Mouse (Mus musculus) brain, embryonic 14.5 days (tissue): ENCODE data around the gene Ppp1ca. TPM values are rescaled to one million over a fixed set of nuclear protein-coding genes. Genes with fewer than 3 reads are reported as not detected.

Source experiments
- DNase-seq: peaks from one replicate; pipeline ENCODE4 v3.0.0-alpha.2; 2011; ENCODE audit warnings: low read depth
- CTCF ChIP-seq: fragments of 200-500 bp; IDR thresholded peaks from 2 replicates; pipeline ENCODE4 v1.5.1; 2012; ENCODE audit warnings: inconsistent platforms, mild to moderate bottlenecking, moderate library complexity, borderline replicate concordance; ENCODE audit not compliant: insufficient read depth, insufficient read length; ENCODE audit errors: extremely low read depth
- POLR2A ChIP-seq: fragments of 200-500 bp; IDR thresholded peaks from 2 replicates; pipeline ENCODE4 v1.6.1; 2012; ENCODE audit warnings: mild to moderate bottlenecking, inconsistent platforms, borderline replicate concordance; ENCODE audit not compliant: poor library complexity, insufficient read depth, insufficient read length, severe bottlenecking; ENCODE audit errors: extremely low read depth
- polyA plus RNA-seq: library from polyadenylated mRNA; depleted of rRNA; stranded (reverse); fragments of >200 nt; gene quantifications from 2 replicates; pipeline ENCODE4 v1.2.3, GENCODE M21; 2012

Ppp1ca gene
- polyA plus RNA-seq, 1 experiment: 426 TPM

DNA sequence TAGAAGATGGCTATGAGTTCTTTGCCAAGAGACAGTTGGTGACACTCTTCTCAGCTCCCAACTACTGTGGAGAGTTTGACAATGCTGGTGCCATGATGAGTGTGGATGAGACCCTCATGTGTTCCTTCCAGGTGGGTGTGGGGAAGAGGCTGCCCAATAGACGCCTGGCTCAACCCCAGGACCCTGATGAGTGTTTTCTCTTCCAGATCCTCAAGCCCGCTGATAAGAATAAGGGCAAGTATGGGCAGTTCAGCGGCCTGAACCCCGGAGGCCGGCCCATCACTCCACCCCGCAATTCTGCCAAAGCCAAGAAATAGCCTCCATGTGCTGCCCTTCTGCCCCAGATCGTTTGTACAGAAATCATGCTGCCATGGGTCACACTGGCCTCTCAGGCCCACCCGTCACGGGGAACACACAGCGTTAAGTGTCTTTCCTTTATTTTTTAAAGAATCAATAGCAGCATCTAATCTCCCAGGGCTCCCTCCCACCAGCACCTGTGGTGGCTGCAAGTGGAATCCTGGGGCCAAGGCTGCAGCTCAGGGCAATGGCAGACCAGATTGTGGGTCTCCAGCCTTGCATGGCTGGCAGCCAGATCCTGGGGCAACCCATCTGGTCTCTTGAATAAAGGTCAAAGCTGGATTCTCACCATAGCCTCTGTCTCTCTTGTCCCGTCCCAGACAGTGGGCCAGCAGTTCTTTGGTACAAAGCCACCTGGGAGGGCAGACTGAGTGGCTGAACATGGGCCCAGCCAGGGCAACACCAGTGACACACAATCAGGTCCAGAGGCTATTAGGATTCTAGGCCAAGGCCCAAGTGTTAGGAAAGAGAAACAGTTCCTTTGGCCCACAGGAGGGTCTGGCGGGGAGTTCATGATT is 3.1 kb downstream of the Ppp1ca start:
- TF ChIP-seq POLR2A: no peak
- TF ChIP-seq CTCF: no peak
- DNase-seq: peak; percentile 51

DNA sequence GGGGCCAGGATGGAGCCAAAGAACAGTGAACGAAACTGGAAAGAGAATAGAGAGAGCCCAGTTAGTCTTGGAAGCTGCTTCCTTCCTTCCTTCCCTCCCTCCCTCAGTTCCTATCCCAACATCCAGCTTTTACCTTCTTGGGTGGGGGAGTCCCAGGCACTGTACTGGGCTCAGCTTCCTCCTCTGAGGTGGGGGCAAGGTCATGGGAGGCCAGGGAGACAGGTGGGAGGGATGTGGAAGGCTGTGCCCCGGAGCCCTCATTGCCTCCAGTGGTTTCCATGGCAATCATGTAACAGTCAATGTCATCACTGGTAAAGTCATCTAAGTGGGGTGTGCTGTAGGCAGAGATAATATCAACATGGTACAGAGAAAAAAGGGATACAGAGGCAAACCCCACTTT is 4.2 kb downstream of the Ppp1ca start:
- no peak for TF ChIP-seq POLR2A
- TF ChIP-seq CTCF: no peak
- no peak for DNase-seq

DNA sequence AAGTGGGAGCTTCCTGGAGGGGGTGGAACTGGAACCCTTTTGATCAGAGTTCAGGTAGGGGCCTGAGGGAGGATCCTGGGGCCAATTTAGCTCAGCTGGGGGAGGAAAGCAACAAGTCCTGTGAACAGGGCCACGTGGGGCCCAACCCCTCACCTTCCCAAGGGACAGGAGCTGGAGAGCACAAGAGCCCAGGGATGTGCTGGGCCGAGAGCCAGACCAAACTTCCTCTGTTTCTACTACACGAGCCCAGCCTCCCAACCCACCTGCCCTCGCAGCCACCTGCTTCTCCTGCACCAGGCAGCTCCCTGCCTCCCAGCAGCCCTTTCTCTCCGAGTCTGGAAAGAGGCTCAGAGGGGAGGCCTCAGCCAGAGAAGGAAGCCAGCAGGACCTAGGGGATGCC is 4.7 kb downstream of the Ppp1ca start:
- no peak for TF ChIP-seq POLR2A
- no peak for TF ChIP-seq CTCF
- no peak for DNase-seq

- no peak for DNase-seq
- TF ChIP-seq CTCF (no peak), POLR2A (no peak)
These were observed 5.3 kb downstream of the Ppp1ca start for GRCm38 (mm10) chr19:4197180-4197579.

GRCm38 (mm10) chr19:4201291-4201909 is 9.5 kb downstream of the Ppp1ca start, which contains the start of gene Rad9a:
Gene Rad9a (minus strand): TSS chr19:4201662.
- TF ChIP-seq CTCF (no peak), POLR2A (peak; percentile 30; the same call in 1 of the 2 replicates)
- DNase-seq: peak; percentile 98

DNA sequence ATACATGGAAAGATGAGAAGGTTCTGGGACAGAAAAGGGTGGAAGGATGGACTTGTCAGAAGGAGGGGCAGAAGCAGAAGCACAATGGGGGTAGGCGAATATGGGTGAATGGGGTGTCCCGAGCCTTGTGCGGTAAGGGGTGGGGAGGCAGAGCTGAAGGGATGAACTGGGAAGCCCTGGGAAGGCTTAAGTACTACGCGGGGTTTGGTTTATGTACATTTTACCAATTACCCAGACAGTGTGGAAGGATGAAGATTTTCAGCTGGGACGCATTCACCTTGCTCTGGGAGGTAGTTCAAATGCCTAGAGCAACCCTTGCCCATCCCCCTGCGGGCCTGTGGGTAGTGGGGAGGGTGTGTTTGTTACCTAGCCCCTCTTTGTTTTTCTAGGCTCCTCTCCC is 10.3 kb downstream of the Ppp1ca start:
- DNase-seq: no peak
- no peak for TF ChIP-seq POLR2A
- no peak for TF ChIP-seq CTCF

- DNase-seq: no peak
- TF ChIP-seq CTCF (no peak), POLR2A (no peak)
These were observed 11.3 kb downstream of the Ppp1ca start for GRCm38 (mm10) chr19:4203148-4203547.

GRCm38 (mm10) chr19:4203604-4204326 is 11.9 kb downstream of the Ppp1ca start:
- no peak for TF ChIP-seq POLR2A
- TF ChIP-seq CTCF: no peak
- no peak for DNase-seq

- no peak for DNase-seq
- TF ChIP-seq CTCF: no peak
- TF ChIP-seq POLR2A: no peak
These were observed 13.0 kb downstream of the Ppp1ca start for GRCm38 (mm10) chr19:4204889-4205288.

DNA sequence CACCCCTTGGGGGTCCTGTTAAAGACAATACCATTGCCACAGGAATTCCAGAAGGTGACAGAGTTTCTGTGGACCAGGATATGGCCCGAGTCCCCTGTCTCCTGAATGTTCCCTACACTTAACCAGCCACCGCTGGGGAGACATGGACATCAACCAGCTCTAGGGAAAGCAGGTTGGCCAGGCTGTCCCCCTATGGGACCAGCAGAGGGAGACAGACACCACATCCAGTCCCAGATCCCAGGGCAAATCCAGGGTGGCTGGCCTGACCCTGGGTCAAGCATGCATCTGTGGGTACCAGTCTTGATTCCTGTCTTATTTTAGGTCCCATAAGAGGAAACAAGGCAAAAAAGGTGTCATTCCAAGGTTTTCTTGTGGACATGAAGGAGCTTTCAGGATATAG is 15.1 kb downstream of the Ppp1ca start:
- TF ChIP-seq POLR2A: no peak
- peak; percentile 95 for TF ChIP-seq CTCF
- DNase-seq: peak; percentile 70

DNA sequence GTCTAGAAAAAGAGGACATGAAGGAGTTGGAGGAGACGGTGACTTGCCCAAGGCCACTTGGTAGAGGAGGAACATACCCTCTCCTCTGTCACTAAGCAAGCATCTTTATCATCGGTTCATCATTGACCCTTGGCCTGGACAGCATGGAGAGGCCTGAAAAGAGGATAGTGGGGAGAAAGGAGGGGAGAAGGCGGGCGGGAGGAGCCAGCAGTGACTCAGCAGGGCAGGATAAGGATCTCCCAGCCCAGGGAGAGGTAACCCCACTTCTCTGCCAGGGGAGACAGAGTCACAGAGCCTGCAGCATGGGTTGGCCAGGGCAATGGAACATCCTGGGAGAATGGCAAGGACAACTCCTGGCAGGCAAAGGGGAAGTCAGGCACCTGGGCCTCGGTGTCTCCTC is 16.7 kb downstream of the Ppp1ca start:
- no peak for TF ChIP-seq POLR2A

DNA sequence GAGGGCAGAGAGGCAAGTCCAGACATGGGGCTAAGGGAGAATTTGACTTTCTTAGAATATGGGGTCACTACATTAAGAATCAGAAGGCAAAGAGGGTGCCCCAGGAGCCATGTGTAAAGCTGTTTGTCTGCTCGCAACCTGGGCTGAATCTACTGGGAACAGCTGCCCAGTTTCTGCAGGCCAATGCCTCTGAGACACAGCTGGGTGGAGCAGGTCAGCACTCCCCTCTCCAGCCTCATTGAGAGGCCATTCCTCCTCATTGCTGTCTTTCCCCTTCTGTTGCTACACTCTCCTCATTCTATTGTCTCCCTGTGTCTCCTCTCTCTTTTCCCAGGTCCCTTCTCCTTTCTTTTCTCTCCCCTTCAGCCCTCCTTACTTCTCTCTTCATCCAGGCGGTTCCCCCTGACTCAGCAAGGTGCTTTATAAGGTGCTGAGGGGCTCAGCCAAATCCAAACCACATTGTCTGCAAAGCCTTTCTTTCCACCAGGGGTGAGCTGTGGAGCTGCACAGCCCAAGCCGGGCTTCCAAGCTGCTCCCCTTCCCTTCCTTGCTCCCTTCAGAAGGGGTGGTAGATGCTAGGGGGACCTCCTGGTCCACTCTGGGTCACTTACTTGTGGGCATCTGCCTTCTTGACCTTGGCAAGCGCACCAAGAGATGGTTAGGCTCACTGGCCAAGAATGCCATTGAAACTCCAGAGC is 20.2 kb downstream of the Ppp1ca start:
- TF ChIP-seq CTCF (no peak), POLR2A (no peak)
- DNase-seq: no peak

More for the DNA sequence above, 16.7 kb downstream of the Ppp1ca start:
- no peak for DNase-seq
